Mouse (Mus musculus): ENCODE measurements at regions not wholly inside any gene's neighbourhood (a gene's known extent, or its start where the extent isn't known, plus 50 kb on each side); places are given as distances from the start of the nearest gene placed in this dataset.

DNA sequence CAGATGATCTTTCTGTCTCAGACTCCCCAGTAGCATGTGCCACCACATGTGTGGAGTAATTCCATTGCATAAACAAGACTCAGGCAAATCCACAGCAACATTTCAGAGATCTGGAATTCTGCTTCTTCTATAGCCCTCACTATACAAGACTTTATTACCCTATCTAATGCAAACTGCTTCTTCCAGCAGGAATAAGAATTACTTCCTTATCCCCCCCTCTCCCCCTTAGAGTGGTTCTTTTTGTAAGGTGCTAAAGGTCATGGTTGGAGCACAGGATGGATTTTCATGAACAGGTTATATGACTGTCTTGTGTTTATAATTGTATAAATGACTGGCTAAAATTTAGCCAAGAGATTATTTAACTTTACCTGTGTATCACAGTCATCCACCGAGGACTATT lies 5037.4 kb downstream of the 9330182O14Rik start:
- H3K4me3 ChIP-seq (ENCODE audit: low read depth, low read length), result no peak overlapping the region
- no peaks in the 10 kb centered on the region for H3K36me3 ChIP-seq (ENCODE audit: insufficient read depth)
- H3K4me1 ChIP-seq (ENCODE audit: insufficient read depth), result no peaks in the 10 kb centered on the region
- TF ChIP-seq CTCF (IDR thresholded peaks at IDR 0.05; ENCODE audit: low read depth), result no peak
- H3K9me3 ChIP-seq (ENCODE audit: low read length), result no peaks in the 10 kb centered on the region
- no peaks in the 10 kb centered on the region for H3K27me3 ChIP-seq (ENCODE audit: insufficient read depth, low read length)
- no peak for ATAC-seq
- no peak overlapping the region for H3K27ac ChIP-seq (ENCODE audit: low read depth, low read length)
- DNase-seq, result no peak
- no peak overlapping the region for H3K4me2 ChIP-seq (ENCODE audit: low read depth)
- 94% methylated on average over 1 of the region's 1 CpGs for WGBS
- no peak overlapping the region for H3K9ac ChIP-seq

DNA sequence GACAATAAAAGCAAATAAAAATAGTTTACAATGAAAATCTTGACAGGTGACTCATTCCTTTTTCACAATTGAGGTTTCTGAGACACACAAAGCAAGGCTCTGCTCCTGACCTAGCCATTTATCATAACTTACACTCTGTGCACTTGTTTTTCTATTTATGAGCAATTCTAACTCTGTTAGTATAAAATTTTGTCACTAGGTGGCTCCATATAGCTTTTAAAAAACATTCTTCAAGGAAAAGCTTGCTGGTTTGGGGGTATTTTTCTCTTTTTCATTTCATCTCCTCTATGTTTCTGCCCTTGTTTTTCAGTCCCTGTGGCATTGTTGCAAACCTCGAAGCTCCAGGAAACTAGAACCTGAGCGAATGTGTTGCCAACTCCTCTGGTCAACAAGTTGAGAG lies 5044.2 kb downstream of the 9330182O14Rik start:
- peak; percentile 54 for TF ChIP-seq CTCF (IDR thresholded peaks at IDR 0.05; ENCODE audit: low read depth)
- Histone ChIP-seq H3K9me3 (ENCODE audit: low read length) (no peaks in the 10 kb centered on the region), H3K27me3 (ENCODE audit: insufficient read depth, low read length) (no peaks in the 10 kb centered on the region), H3K4me1 (ENCODE audit: insufficient read depth) (no peaks in the 10 kb centered on the region), H3K4me3 (ENCODE audit: low read depth, low read length) (no peak overlapping the region), H3K36me3 (ENCODE audit: insufficient read depth) (no peaks in the 10 kb centered on the region), H3K27ac (ENCODE audit: low read depth, low read length) (no peak overlapping the region), H3K4me2 (ENCODE audit: low read depth) (no peak overlapping the region), H3K9ac (no peak overlapping the region)
- WGBS, result 41% methylated on average over 2 of the region's 2 CpGs
- DNase-seq (peak; percentile 61), ATAC-seq (0 out of 2 replicates have a peak, but pooled peaks have one; percentile 6)

DNA sequence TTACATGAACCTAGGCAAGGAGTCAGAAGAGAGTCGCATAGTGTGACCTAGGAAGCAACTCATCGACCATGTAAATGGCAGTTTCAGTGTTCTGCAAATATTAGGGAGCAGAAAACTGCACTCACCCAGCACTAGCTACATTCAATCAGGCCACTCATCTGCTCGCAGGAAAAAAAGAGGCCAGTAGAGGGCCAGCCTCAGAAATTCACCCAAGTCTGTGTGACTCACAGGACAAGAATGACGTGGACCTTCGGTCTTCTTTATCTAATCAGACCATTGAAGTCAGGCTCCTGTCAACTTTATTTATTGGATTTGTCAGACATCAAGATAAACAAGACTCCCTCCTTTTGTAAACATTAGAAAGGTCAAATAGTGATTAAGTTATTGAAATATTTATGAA lies 5046.0 kb downstream of the 9330182O14Rik start:
- DNase-seq, result peak; percentile 8
- no peaks in the 10 kb centered on the region for H3K9me3 ChIP-seq (ENCODE audit: low read length)
- peak; percentile 43; the same call in 1 of the 2 replicates for TF ChIP-seq CTCF (IDR thresholded peaks at IDR 0.05; ENCODE audit: low read depth)

More for the DNA sequence above, 5046.0 kb downstream of the 9330182O14Rik start:
- H3K4me1 ChIP-seq (ENCODE audit: insufficient read depth), result no peaks in the 10 kb centered on the region
- no peaks in the 10 kb centered on the region for H3K27me3 ChIP-seq (ENCODE audit: insufficient read depth, low read length)
- no peaks in the 10 kb centered on the region for H3K36me3 ChIP-seq (ENCODE audit: insufficient read depth)
- no peak for ATAC-seq
- no peak overlapping the region for H3K4me3 ChIP-seq (ENCODE audit: low read depth, low read length)
- 56% methylated on average over 5 of the region's 5 CpGs for WGBS
- no peak overlapping the region for H3K27ac ChIP-seq (ENCODE audit: low read depth, low read length)
- H3K4me2 ChIP-seq (ENCODE audit: low read depth), result no peak overlapping the region
- H3K9ac ChIP-seq, result no peak overlapping the region

Measured in forebrain, postnatal 0 days (tissue).